Mouse (Mus musculus) stomach, postnatal 0 days (tissue): ENCODE data around the gene Ces2g.

Experiments
- CTCF ChIP-seq: IDR thresholded peaks from 2 replicates; pipeline ENCODE4 v1.5.1; 2016; ENCODE audit warnings: antibody characterized with exemption, low read depth, mild to moderate bottlenecking, moderate library complexity
- EP300 ChIP-seq: optimal IDR thresholded peaks from 2 replicates; pipeline ENCODE3; 2016; ENCODE audit warnings: antibody characterized with exemption

DNA sequence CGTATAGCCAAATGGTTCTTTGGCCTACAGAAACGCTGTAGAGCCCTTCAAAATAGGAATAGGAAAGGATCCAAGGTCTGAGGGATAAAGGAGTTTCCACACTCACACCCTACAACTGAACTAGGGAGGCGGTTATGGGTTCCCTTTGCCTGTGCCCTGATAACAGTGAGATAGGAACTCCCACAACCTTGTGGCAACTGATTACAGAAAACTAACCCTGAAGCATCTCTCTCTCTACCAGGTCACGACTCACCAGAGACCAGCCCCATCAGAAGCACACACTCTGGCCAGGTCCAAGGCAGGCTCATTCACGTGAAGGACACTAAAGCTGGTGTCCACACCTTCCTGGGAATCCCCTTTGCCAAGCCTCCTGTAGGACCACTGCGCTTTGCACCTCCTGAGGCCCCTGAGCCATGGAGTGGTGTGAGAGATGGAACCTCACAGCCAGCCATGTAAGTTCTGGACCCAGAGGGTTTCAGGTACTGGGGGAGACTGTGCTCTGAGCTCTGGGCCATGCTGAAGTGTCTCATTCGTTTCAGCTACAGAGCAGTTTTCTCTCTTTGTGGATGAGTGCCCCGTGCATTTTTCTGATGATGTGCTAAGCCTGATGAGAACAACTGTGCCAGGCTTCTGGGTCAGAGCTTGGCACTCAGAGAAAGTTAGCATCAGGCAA, 847 bp downstream of the Ces2g start:
- no peak for TF ChIP-seq CTCF
- no peak for TF ChIP-seq EP300
